Mouse (Mus musculus) urinary bladder, postnatal 4 days (tissue): ENCODE results near the gene Clec4e.
"Not testable (repeated sequence)": the region's sequence is repeated elsewhere in the genome, so short reads cannot be mapped to it uniquely, and the experiment has no call there.

ENCODE experiments used
- DNase-seq, 2 experiments: peaks; one replicate each; pipeline ENCODE4 v3.0.0; 2021 to 2022; ENCODE audit warnings: low spot score in 2 of 2

Clec4e gene

DNA sequence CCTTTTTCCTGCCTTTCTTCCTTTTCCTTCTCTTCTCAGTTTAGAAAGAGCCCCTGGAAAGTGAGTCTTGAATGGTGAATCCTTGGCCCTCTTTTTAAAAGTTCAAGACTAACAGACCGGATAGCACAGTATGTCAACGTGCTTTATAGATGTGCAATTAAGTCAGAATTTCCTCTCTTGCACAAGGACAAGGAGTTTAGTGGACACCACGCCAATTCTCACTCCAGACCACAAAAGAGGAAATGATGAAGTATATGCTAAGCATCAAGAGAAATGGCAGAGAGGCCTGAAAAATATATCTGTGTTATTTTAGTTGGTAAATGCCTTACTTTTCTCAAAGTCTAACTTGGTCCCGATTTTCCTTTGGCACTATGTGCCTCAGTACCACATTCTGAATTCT, at the start of gene Clec4e:
Clec4e (minus strand) TSS at position 118 of the 400 bp plus-strand sequence.
- DNase-seq: no peak

DNA sequence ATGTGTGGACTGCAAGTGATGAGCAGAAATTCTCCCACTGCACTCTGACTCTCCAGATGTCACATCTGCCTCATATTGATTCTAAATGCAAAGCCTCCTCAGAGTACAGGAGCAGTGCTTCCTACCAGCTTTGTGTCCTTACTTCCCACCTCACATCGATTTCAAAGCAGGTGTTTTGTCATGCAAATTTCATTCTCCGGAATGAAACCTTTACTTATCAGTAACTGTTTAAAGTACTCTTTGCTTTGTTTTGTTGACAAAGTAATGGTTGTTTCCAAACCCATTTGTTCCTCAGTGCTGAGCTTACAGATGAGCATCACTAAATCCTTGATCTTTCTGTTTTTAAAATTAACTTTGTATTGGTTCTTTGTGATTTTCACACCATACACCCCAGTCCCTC, 42.8 kb upstream of the Clec4e start:
- no peak for DNase-seq

DNA sequence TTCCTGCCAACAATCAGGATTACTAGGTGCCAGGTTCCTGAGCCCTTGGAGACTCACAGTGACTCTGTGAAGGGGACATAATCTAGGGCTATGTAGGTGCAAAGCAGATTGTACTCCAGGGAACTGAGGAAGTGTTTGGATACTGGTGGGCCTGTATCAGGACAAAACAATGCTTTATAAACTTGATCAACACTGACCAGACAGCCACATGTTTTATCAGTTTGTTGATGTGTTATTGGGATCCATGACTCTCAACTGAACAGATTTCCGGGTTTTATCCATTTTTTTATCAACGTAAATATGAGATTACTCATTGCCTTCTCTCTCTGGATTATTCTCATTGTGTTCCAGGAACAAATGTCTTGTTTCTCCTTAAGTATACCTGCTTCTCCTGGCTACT, 18.4 kb upstream of the Clec4e start, which contains the start of gene Vmn2r19:
Vmn2r19 (plus strand) TSS at position 301 of the 400 bp plus-strand sequence.
- DNase-seq: no peak

DNA sequence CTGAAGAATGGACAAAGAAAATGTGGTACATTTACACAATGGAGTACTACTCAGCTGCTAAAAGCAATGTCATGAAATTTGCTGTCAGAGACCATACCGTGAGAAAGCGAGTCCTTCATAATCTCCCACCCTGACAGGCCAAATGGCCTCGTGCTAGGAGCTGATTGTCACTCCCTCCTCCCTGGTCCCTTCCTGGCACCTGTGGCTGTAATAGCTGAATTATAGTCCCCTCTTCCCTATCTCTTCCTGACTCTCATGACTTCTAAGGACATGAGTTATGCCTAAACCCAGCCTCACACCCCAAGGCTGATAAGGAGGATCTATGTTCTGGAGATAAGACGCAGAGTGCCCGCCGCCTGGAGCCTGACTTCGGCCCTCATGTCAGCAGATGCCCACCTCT, 16.6 kb upstream of the Clec4e start:
- DNase-seq: not testable (repeated sequence)

DNA sequence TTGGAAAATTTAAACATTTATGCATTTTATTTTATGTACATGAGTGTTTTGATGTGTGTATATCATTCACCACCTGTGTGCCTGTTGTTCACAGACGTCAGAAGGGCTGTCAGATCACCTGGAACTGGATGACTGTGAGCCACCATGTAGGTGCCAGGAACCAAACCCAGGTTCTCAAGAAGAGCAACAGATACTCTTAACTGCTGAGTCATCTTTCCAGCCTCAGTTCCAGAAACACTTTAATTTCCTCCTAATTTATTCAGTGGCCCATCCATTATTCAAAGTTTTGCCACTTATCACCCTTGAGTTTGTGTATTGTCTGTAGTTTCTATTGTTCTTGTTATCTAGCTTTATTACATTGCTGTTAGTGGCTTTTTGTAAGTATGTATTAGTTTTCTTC, 7.0 kb upstream of the Clec4e start:
- DNase-seq: no peak

DNA sequence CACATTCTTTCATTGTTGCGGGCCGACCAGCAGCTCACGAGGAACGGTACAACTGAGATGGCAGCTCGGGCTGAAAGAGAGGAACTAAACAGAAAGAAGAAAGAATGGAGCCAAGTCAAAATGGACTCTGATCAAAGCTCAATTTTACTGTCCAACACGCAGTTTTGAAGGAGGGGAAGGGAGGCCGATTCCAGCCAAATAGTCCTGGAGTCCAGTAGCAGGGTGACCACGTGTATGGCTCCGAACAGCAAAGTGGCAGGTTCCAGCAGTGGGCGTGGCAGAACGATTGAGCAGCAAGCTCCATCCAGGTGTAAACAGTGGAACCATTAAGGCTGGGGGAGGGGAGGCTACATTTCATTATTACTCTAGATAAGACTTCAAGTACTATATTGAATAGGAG, 3.8 kb upstream of the Clec4e start:
- not testable (repeated sequence) for DNase-seq

DNA sequence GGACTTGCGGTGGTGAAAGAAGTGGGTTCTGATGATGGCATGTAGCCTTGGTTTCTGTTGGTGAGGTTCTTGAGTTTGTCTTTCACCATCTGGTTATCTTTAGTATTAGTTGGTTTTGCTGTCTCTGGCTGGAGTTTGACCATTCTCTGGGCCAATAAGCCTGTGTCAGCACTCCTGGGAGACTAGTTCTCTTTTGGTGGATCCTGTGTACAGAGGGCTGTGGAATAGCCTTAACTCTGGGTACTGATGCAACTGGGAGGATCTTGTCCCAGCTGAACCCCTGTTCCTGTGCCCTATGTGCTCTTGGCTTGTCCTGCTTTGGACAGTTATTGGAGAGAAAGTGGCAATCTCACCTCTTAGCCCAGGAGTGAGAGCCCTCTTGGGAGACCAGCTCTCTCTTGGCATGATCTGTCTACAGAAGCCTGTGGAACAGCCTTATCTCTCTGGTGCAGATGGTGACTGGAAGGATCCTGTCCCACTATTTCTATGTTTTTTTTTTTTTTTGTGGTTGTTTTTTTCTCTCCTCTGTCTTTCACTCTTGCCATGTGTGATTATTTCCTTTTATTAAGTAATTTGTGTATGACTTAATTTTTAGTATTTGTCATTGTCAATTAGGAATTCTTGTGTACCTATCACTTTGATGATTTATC, 3.2 kb upstream of the Clec4e start:
- no peak for DNase-seq

DNA sequence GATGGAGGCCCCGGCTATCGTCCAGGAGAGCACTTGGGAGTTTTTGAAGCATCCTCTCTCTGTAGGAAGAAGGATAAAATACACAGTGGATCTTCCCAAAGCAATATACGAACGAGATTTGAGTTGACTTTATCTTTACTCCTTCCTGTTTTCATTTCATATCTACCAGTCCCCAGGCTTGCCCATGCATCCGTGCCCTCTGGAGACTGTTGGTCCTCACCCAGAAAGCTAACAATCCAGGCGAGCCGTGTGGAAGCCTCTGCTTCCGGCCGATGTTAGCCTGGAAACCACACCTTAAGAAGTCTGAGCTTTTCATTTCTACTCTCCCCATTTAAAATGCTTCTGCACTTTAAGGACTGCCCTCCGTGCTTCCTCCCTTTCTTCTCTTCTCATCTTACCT, 739 bp downstream of the Clec4e start:
- no peak for DNase-seq

DNA sequence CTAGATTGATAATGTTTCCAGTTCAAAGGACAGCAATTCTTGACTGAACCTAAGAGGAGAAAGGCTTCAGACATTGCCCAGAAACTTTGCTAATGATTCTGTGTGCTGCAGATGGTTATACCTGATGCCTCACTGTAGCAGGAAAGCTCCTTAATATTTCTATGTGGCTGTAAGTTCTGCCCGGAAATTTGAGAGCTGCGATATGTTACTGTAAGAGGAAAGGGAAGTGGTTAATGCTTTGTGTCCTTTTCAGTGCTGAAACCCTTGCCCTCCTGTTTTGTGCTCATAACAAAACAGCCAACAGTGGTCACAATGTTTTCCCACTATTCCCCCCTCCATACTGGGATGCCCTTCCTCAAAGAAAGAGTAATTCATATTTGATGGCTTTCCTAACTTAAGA, 3.4 kb downstream of the Clec4e start:
- no peak for DNase-seq

DNA sequence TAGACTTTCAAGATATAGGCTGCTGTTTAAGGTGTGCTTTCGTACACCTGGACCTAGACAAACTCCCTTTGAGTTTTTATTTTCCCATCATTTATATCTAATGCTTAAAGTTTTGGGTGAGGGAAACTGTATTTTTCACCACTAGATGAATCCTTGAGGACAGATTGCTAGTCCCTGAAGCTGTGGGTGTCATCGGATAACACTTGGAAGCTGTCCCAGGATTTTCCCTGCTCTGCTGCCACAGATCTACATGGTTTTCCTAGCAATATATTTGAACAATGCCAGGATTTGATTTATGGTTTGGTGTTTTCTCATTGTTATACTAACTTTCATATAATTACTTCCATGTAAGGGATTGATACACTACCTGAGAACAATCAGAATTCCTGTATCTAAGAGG, 10.2 kb downstream of the Clec4e start:
- DNase-seq: no peak

DNA sequence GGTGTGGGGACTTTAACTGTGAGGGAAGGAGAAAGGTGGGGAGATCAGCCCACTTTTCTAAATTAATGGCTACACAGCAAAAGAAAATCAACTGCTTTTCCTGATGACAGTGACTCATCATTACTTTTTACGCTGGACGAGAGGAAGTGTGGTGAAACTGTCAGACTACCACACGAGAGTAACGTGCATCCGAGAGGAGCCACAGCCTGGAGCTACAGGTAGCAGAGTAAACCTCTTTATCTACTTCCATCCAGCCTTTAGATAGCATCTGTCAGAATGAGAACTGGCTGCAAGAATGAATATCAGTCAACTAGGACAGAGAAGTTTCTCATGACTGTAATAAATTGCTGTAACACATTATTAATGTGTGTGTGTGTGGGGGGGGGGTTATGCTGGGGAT, 22.7 kb downstream of the Clec4e start:
- DNase-seq: no peak

DNA sequence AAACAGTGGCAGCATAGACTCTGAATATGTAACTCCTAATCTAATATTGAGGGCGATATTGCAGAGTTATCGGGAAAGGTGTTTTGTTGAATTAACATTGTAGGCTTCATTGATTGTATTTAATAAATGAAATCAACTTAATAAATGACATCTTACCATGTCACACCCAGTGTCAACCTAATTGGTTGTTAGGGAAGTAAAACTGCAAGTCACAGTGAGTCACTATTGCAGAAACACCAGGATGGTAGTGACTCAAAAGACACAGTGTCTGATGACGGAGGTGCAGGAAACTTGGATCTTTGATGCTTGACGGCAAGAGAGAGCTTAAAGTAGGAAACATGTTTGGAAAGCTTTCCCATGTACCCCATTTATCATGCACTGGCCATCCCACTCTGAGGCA, 23.9 kb downstream of the Clec4e start:
- DNase-seq: no peak

DNA sequence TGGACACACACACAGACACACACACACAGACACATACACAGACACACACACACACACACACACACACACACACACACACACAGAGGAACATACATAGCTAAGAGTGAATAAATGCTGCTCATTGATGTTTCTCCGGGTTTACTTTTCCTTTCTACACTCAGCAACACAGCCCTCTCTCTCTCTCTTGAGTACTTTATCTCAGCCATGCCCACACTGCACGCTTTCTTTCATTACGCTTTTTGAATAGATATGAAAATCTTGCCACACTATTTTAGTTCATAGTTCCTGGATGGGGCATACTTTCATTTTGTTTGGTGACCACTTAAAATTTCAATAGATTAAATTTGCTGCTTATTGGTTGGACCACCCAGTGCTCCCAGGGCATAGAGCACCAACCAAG, 25.5 kb downstream of the Clec4e start:
- DNase-seq: no peak

DNA sequence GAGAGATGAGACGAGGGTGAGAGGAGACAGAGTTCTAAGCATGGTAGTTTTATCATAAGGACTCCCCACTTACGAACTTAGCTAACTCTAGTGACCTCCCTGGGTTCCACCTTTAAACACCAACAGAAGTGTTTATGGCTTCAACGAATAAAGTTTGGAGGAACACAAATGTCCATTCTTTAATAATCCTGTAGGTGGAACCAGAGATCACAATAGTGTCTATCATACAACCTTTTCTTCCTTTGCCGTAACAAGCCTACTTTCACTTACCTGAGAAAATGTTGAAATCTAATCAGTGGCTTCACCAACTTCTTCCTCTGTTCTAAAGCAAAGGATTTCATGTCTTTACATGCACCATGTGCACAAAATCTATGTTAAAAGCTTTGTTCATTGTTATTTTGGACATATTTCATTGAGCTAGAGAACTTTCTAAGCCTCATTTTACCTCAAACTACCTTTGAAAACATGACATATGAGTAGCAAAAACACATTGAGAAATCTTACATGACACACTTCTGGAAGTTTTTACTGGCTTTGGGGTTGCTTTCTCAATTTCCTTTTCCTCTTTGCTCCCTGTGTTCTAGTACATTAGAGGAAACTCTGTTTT, 28.0 kb downstream of the Clec4e start, which contains the start of gene Clec4d:
Clec4d (plus strand) TSS at position 557 of the 607 bp plus-strand sequence.
- DNase-seq: no peak

DNA sequence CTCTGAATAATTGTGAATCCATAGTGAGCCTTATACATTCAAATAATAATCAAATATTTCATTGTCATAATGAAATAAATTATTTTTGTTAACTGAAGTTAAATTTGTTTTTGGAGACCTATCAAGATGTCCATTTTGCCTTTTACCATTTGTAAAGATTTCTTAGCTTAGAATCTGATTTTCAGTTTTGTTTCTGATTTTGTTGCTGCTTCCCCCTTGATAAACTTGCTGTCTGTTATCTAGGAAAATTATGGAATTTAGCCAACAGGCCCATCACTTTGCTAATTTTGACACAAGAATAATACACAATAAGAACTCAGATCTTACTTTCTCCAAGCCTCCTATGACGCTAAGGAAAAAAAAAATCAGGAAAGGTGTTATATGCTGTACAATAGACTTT, 28.8 kb downstream of the Clec4e start:
- no peak for DNase-seq

DNA sequence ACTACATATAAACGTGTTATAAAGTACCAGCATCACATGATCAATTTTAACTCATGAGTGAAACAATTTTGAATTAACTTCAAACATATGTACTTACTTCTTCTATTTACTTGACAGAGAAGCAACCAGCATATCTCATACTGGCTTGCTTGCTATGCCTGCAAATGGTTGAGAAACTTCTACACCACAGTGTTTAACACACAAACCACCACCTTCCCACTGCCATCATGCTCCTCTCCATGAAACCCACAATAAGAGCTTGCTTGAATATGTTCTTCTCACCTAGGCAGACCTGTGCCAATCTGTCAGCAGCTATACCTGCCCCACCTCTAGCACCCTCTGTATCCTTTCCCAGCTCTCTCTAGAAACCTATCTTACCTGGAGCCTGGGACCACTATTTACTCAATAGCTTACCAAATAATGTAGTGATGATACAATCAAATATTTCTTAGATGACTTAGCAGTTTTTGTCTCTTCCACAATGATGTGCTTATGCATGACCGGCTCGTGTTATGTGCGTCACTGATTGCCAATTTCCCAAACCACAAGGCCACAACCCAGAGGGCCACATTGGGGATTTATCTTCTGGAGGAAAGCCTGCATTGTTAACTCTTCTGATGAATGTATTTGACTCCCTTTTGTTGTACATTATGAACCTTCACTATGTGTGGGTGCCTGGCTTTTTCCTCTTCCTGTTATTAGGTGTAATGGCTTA, 29.6 kb downstream of the Clec4e start:
- no peak for DNase-seq

DNA sequence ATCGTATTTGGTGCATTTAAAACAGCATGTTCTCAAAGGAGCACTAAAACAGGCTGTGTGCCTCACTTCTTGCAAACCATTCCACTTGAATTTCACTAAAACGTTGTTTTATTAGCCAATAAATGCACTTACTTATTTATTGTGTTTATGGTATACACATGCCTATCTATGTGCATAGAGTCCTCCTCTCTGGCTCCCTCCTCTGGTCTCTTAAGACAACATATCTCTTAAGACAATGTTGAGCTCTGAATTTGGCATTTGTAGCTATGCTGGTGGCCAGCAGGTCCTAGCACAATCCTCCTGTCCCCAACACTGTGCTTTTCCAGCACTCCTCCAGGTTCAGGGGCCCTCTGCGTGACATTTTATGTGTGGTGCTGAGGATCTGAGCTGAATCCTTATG, 30.7 kb downstream of the Clec4e start:
- no peak for DNase-seq

DNA sequence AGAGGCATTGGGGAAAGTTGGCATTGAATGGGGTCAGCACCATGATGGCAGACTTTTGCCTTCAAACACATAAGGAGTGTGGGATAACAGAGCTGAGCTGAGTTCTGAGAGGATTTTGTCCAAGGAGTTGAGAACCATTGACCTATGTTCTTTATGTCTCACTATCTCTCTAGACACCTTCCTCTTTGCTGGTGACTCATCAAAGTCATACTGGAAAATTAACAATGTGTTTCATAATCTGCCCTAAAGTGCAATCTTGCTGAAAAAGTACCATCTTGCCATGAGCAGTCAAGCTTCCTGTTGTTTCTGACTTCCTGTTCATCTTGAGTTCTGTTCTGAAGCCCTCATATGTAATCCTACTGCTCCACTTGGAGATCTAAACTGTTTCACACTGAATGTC, 36.9 kb downstream of the Clec4e start:
- DNase-seq: no peak

DNA sequence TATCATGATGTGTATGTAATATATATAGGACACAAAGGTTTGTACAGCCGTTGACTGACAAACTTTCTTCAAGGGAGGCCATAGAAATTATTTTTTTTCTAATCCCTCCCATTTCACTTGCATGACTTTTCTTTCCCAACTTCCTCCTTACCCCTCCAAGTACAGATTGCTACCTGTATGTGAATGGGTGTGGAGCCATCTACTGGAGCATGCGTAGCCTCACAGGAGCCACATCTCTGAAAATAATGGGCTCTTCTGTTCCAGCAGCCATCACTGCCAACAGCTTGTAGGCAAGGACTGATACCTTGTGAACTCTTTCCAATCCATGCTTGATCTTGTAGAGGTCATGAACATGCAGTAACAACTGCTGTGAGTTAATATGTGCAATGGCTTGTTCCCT, 40.8 kb downstream of the Clec4e start:
- not testable (repeated sequence) for DNase-seq

DNA sequence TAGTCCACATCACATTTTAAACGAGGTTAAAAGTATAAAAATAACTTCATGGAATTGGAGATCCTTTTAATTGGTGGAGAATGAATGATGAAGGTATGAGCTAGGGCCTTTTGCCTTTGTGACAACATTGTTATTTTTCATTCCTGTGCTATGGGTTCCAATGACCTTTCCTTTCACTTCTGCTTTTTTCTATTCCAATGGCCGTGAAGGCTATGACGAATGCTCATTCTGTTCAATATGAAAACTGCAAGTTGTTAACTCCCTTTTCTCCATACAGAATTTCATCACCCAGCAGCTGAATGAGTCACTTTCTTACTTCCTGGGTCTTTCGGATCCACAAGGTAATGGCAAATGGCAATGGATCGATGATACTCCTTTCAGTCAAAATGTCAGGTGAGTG, 45.5 kb downstream of the Clec4e start:
- no peak for DNase-seq

DNA sequence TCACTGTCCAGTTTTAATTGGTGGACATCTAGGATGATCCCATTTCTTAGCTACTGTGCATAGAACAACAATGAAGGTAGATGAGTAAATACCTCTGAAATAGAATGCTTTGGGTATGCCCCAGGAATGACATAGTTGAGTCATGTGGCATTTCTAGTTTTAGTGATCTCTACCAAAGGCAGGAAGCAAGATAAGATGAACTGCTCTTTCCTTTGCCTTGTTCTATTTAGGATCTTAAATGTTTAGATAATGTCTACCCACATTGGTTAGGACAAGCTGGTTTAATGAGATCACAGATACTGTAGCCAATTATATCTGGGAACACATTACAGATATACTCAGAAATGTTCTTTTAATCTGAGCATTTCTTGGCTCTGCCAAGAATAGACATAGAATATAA, 52.1 kb downstream of the Clec4e start:
- DNase-seq: no peak
